Mouse (Mus musculus) liver, adult 2 months (tissue): ENCODE measurements at regions not wholly inside any gene's neighbourhood (a gene's known extent, or its start where the extent isn't known, plus 50 kb on each side); places are given as distances from the start of the nearest gene placed in this dataset.

Experiments
- DNase-seq: peaks from one replicate; pipeline ENCODE4 v3.0.0-alpha.2; 2011; ENCODE audit warnings: low read depth, low spot score; ENCODE audit errors: extremely low read depth
- H3K27ac ChIP-seq: fragments of 200-500 bp; replicated peaks from 2 replicates; pipeline ENCODE4 v1.5.1; 2012; ENCODE audit warnings: low read depth, mild to moderate bottlenecking, control low read depth, inconsistent platforms, low read length; ENCODE audit not compliant: insufficient read depth
- H3K27me3 ChIP-seq: fragments of 200-500 bp; 2 replicates; pipeline ENCODE4 v1.6.1; 2012; ENCODE audit warnings: mild to moderate bottlenecking, moderate library complexity, low read length, inconsistent platforms; ENCODE audit not compliant: control insufficient read depth, insufficient read depth
- H3K36me3 ChIP-seq: fragments of 200-500 bp; 2 replicates; pipeline ENCODE4 v1.6.1; 2012; ENCODE audit warnings: low read length, inconsistent platforms; ENCODE audit not compliant: control insufficient read depth, insufficient read depth
- H3K4me1 ChIP-seq: fragments of 200-500 bp; 2 replicates; pipeline ENCODE4 v1.6.1; 2011; ENCODE audit warnings: low read length; ENCODE audit not compliant: control insufficient read depth, insufficient read depth
- H3K4me3 ChIP-seq: fragments of 200-500 bp; 2 replicates; pipeline ENCODE4 v1.5.1; 2011; ENCODE audit warnings: low read depth, mild to moderate bottlenecking, control low read depth, low read length, moderate library complexity; ENCODE audit not compliant: insufficient read depth
- H3K79me2 ChIP-seq: fragments of 200-500 bp; 2 replicates; pipeline ENCODE4 v1.6.1; 2012; ENCODE audit warnings: inconsistent platforms, mild to moderate bottlenecking, low read length, moderate library complexity; ENCODE audit not compliant: control insufficient read depth, insufficient read depth
- H3K9ac ChIP-seq: fragments of 200-500 bp; 2 replicates; pipeline ENCODE4 v1.6.1; 2012; ENCODE audit warnings: low read depth, mild to moderate bottlenecking, control low read depth, inconsistent platforms, low read length
- CTCF ChIP-seq: fragments of 200-500 bp; IDR thresholded peaks from 2 replicates; pipeline ENCODE4 v1.5.1; 2011; ENCODE audit warnings: low read depth, low read length, control low read depth
- POLR2A ChIP-seq: fragments of 200-500 bp; IDR thresholded peaks from 2 replicates; pipeline ENCODE4 v1.6.1; 2011; ENCODE audit warnings: low read length, control low read depth; ENCODE audit not compliant: insufficient read depth; ENCODE audit errors: extremely low read depth
- WGBS: fragments of 180-500 bp; shearing (Covaris S2); methylation state at CpG from one replicate; pipeline ENCODE4 v1.1.7; 2018; 5-methylcytosine and 5-hydroxymethylcytosine counted together

DNA sequence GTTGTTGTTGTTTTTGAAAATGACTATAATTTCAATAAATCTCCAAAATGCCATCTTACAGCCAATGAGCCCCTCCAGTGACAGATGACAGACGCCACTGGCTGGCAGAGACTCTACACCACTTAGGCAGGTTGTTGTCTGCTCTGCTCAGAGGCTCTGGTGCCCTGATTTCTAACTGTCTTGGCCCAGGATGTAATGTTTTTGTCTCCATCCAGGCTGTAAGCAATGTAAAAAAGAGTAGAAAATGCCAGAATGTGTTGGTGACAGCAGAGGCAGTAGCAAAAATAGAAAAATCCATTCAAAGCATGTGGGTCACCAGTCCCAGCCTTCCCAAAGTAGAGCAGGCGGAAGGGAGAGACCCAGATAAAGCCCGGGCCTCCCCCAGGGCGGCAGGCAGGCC, 285.5 kb downstream of the Irs2 start:
- DNase-seq: no peak
- whole genome bisulfite sequencing: 87% methylated on average over 4 of the region's 4 CpGs
- H3K36me3 ChIP-seq: no peaks in the 10 kb centered on the region
- H3K79me2 ChIP-seq: no peaks in the 10 kb centered on the region
- no peaks in the 10 kb centered on the region for H3K4me1 ChIP-seq
- TF ChIP-seq CTCF (no peak), POLR2A (no peak)
- no peaks in the 10 kb centered on the region for H3K27me3 ChIP-seq
- H3K4me3 ChIP-seq: no peak overlapping the region
- H3K9ac ChIP-seq: no peak overlapping the region
- no peak overlapping the region for H3K27ac ChIP-seq

GRCm38 (mm10) chr8:10722342-10722741, 285.9 kb downstream of the Irs2 start:
- H3K4me3 ChIP-seq: no peak overlapping the region
- no peaks in the 10 kb centered on the region for H3K27me3 ChIP-seq
- H3K4me1 ChIP-seq: no peaks in the 10 kb centered on the region
- H3K36me3 ChIP-seq: no peaks in the 10 kb centered on the region
- no peak overlapping the region for H3K27ac ChIP-seq
- TF ChIP-seq CTCF: no peak
- no peak for TF ChIP-seq POLR2A
- H3K79me2 ChIP-seq: no peaks in the 10 kb centered on the region
- no peak for DNase-seq
- no peak overlapping the region for H3K9ac ChIP-seq
- WGBS: 92% methylated on average over 3 of the region's 3 CpGs

DNA sequence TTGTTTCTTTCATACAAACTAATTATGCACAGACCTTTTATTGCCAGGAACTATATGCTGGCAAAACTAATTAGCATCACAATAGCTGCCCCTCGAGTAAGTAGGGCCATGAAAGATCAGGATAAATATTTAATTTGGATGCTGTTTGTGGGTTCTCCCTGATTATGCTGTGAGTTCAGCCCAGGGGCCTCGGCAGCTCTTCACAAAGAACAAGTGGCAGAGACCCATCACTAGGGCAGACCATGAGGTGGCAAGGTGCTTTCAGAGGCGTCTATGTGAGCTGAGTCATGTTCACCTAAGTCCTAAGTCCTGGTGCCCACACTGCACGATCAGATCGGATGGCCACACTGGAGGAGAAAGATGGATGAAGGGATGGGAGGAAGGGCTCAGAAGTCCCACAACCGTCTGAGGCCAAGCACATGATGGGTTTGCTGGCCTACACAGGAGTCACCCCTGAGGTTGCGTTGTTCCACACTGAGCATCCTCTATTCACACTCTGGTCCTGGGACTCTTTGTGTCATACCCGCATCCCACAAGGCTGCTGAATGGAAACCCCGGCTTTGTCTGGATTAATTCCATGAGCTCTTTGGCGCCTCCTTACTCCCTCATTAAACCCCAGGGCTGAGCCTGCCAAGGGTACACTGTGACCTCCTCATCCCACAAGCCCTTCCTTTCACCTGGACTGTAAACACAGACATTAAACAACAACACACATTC, 287.0 kb downstream of the Irs2 start:
- WGBS: 73% methylated on average over 10 of the region's 10 CpGs
- H3K9ac ChIP-seq: no peak overlapping the region
- H3K79me2 ChIP-seq: no peaks in the 10 kb centered on the region
- H3K27me3 ChIP-seq: no peaks in the 10 kb centered on the region
- TF ChIP-seq POLR2A: no peak
- TF ChIP-seq CTCF: no peak
- no peaks in the 10 kb centered on the region for H3K36me3 ChIP-seq
- H3K4me1 ChIP-seq: no peaks in the 10 kb centered on the region
- no peak for DNase-seq
- H3K27ac ChIP-seq: no peak overlapping the region
- no peak overlapping the region for H3K4me3 ChIP-seq

DNA sequence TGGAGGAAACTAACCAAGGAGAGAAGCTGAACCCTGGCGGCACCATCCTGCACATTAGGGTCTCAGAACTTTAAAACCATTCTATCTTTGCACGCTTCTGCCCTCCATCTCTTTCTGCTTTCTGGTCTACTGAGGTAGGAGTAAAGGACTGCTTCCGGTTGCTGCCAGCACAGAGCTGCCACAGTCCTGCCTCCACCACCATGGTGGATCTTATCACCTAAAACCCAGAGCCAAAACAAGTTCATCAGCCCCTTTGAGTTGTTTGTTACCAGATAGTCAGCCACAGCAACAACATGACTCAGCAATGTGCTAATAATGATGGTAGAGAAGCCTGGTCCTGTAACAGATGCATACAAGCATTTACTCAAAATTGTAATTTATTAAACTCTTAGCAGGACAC, 287.9 kb downstream of the Irs2 start:
- H3K27ac ChIP-seq: no peak overlapping the region
- H3K4me1 ChIP-seq: no peaks in the 10 kb centered on the region
- H3K79me2 ChIP-seq: no peaks in the 10 kb centered on the region
- H3K4me3 ChIP-seq: no peak overlapping the region
- TF ChIP-seq CTCF (no peak), POLR2A (no peak)
- 92% methylated on average over 3 of the region's 3 CpGs for WGBS
- no peaks in the 10 kb centered on the region for H3K36me3 ChIP-seq
- no peak for DNase-seq
- H3K9ac ChIP-seq: no peak overlapping the region
- H3K27me3 ChIP-seq: no peaks in the 10 kb centered on the region

- no peak overlapping the region for H3K4me3 ChIP-seq
- DNase-seq: no peak
- no peaks in the 10 kb centered on the region for H3K27me3 ChIP-seq
- H3K4me1 ChIP-seq: no peaks in the 10 kb centered on the region
- 84% methylated on average over 6 of the region's 6 CpGs for WGBS
- no peak overlapping the region for H3K27ac ChIP-seq
- H3K79me2 ChIP-seq: no peaks in the 10 kb centered on the region
- TF ChIP-seq CTCF (no peak), POLR2A (no peak)
- no peaks in the 10 kb centered on the region for H3K36me3 ChIP-seq
- H3K9ac ChIP-seq: no peak overlapping the region
Observed at GRCm38 (mm10) chr8:10719411-10719810, 288.8 kb downstream of the Irs2 start.

DNA sequence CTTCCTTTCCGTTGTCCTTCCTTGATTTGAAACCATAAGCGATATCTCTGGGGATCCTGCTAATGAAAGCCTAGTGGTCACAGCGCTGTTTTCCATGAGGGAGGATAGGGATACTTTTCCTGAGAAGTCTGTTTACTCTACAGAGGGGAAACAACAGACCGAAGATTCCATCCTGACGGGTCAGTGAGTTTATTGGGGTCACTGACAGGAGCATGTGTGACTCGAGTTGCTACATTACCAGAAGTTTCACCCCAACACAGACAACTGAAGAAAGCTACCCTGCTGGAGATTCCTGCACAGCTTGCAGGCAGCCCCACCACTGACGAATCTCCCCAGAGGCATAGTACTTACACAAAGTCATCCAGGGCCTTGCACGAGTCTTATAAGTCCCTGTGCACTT, 291.0 kb downstream of the Irs2 start:
- no peaks in the 10 kb centered on the region for H3K36me3 ChIP-seq
- 70% methylated on average over 8 of the region's 8 CpGs for WGBS
- no peaks in the 10 kb centered on the region for H3K4me1 ChIP-seq
- no peak overlapping the region for H3K27ac ChIP-seq
- TF ChIP-seq POLR2A: no peak
- no peak for TF ChIP-seq CTCF
- H3K79me2 ChIP-seq: no peaks in the 10 kb centered on the region
- no peak for DNase-seq
- no peaks in the 10 kb centered on the region for H3K27me3 ChIP-seq
- no peak overlapping the region for H3K9ac ChIP-seq
- H3K4me3 ChIP-seq: no peak overlapping the region
